Mouse (Mus musculus) heart, embryonic 12.5 days (tissue): ENCODE results near the gene Gm10134. TPM values are rescaled to one million over a fixed set of nuclear protein-coding genes. Genes with fewer than 3 reads are reported as not detected.

Experiments
- ATAC-seq: fragments of 200-750 bp; cut with Nextera tagmentation; 2 replicates; pipeline ENCODE4 v1.8.0; 2017; ENCODE audit warnings: moderate TSS enrichment, moderate library complexity; ENCODE audit not compliant: insufficient number of reproducible peaks, low FRiP score
- H3K27ac ChIP-seq: fragments of 300-500 bp; sonication (generic); 2 replicates; pipeline ENCODE4 v1.5.1; 2016; ENCODE audit warnings: mild to moderate bottlenecking, moderate library complexity; ENCODE audit not compliant: poor library complexity, severe bottlenecking
- H3K27me3 ChIP-seq: fragments of 300-500 bp; sonication (generic); replicated peaks from 2 replicates; pipeline ENCODE4 v1.6.1; 2016; ENCODE audit warnings: mild to moderate bottlenecking, moderate library complexity
- H3K36me3 ChIP-seq: fragments of 300-500 bp; sonication (generic); 2 replicates; pipeline ENCODE4 v1.6.1; 2016; ENCODE audit warnings: mild to moderate bottlenecking, moderate library complexity
- H3K4me1 ChIP-seq: fragments of 300-500 bp; sonication (generic); replicated peaks from 2 replicates; pipeline ENCODE4 v1.6.1; 2016; ENCODE audit warnings: mild to moderate bottlenecking
- H3K4me2 ChIP-seq: fragments of 300-500 bp; sonication (generic); 2 replicates; pipeline ENCODE4 v1.6.1; 2016; ENCODE audit warnings: mild to moderate bottlenecking, moderate library complexity
- H3K4me3 ChIP-seq: fragments of 300-500 bp; sonication (generic); 2 replicates; pipeline ENCODE4 v1.5.1; 2016; ENCODE audit warnings: mild to moderate bottlenecking
- H3K9ac ChIP-seq: fragments of 300-500 bp; sonication (generic); 2 replicates; pipeline ENCODE4 v1.6.1; 2016; ENCODE audit warnings: mild to moderate bottlenecking, moderate library complexity
- H3K9me3 ChIP-seq: fragments of 300-500 bp; sonication (generic); replicated peaks from 2 replicates; pipeline ENCODE4 v1.6.1; 2016; ENCODE audit warnings: mild to moderate bottlenecking, moderate library complexity
- WGBS: fragments of 180-500 bp; shearing (Covaris S2); methylation state at CpG from one replicate; pipeline ENCODE4 v1.1.7; 2016; 5-methylcytosine and 5-hydroxymethylcytosine counted together
- polyA plus RNA-seq: library from polyadenylated mRNA; unstranded; fragments of >200 nt; fragmentation: Nextera tagmentation; extraction: Ambion mirVana; gene quantifications from 2 replicates; pipeline ENCODE4 v1.2.1, GENCODE M21; 2016

Gm10134 gene
- polyA plus RNA-seq, 1 experiment from 2014 or later: not detected

GRCm38 (mm10) chr2:28540587-28541227 is 34.8 kb downstream of the Gm10134 start:
- 78% methylated on average over 8 of the region's 8 CpGs for WGBS
- Histone ChIP-seq H3K4me1 (peaks cover 38% of the 10 kb centered on the region), H3K27me3 (no peaks in the 10 kb centered on the region), H3K9me3 (no peaks in the 10 kb centered on the region), H3K36me3 (peaks cover 44% of the 10 kb centered on the region), H3K4me3 (no peak overlapping the region), H3K9ac (no peak overlapping the region), H3K4me2 (no peak overlapping the region), H3K27ac (no peak overlapping the region)
- ATAC-seq: no peak

DNA sequence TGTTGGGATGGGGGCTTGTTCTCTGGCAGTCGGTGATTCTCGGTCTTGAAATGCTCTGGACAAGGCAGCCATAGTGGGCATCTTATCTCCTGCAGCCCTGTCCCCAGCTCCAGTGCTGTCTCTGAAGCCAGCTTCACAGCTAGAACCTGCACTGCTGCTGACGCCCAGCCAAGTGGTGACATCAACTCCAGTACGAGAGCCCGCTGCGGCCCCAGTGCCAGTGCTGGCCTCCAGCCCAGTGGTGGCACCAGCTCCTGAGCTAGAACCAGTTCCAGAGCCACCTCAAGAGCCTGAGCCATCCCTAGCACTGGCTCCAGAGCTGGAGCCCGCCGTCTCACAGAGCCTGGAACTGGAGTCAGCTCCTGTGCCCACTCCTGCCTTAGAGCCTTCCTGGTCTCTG is 38.0 kb downstream of the Gm10134 start:
- Histone ChIP-seq H3K4me1 (peaks cover 14% of the 10 kb centered on the region), H3K4me3 (no peak overlapping the region), H3K36me3 (peaks cover 60% of the 10 kb centered on the region), H3K27ac (no peak overlapping the region), H3K4me2 (no peak overlapping the region), H3K9me3 (no peaks in the 10 kb centered on the region), H3K27me3 (no peaks in the 10 kb centered on the region), H3K9ac (no peak overlapping the region)
- no peak for ATAC-seq
- 81% methylated on average over 8 of the region's 8 CpGs for WGBS

DNA sequence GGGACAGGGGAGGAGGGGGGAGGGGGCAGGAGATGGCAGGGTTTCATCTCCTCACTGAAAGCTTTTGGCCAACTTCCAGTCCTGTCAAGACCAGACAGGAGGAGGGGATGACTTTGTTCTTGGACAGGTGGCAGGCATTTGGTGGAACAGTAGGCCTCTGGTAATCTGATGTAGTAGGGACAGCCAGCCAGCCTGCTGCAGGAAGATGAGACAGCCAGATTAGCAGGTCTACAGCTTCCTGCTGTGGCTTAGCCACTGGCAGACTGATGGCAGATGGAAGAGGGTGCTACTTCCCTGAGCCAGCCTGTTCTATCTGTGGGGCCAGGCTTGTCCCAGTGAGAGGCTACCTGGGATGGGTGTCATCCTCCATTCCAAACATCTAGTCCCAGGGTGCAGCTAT is 40.1 kb downstream of the Gm10134 start:
- H3K9ac ChIP-seq: no peak overlapping the region
- H3K4me1 ChIP-seq: no peaks in the 10 kb centered on the region
- H3K36me3 ChIP-seq: peaks cover 78% of the 10 kb centered on the region
- no peak overlapping the region for H3K4me3 ChIP-seq
- no peak overlapping the region for H3K4me2 ChIP-seq
- no peaks in the 10 kb centered on the region for H3K27me3 ChIP-seq
- no peak overlapping the region for H3K27ac ChIP-seq
- no peaks in the 10 kb centered on the region for H3K9me3 ChIP-seq
- no peak for ATAC-seq

GRCm38 (mm10) chr2:28546560-28546959 is 40.7 kb downstream of the Gm10134 start:
- H3K27me3 ChIP-seq: no peaks in the 10 kb centered on the region
- no peak for ATAC-seq
- H3K4me1 ChIP-seq: no peaks in the 10 kb centered on the region
- H3K27ac ChIP-seq: no peak overlapping the region
- H3K4me3 ChIP-seq: no peak overlapping the region
- H3K4me2 ChIP-seq: no peak overlapping the region
- no peak overlapping the region for H3K9ac ChIP-seq
- 63% methylated on average over 6 of the region's 6 CpGs for WGBS
- H3K9me3 ChIP-seq: no peaks in the 10 kb centered on the region
- peaks cover 84% of the 10 kb centered on the region for H3K36me3 ChIP-seq

GRCm38 (mm10) chr2:28547237-28548172 is 41.6 kb downstream of the Gm10134 start:
- no peaks in the 10 kb centered on the region for H3K4me1 ChIP-seq
- no peak overlapping the region for H3K4me2 ChIP-seq
- no peaks in the 10 kb centered on the region for H3K9me3 ChIP-seq
- H3K27ac ChIP-seq: no peak overlapping the region
- no peaks in the 10 kb centered on the region for H3K27me3 ChIP-seq
- ATAC-seq: no peak; the same call in 1 of the 2 replicates
- H3K4me3 ChIP-seq: no peak overlapping the region
- H3K36me3 ChIP-seq: peaks cover 85% of the 10 kb centered on the region
- no peak overlapping the region for H3K9ac ChIP-seq
- WGBS: 49% methylated on average over 11 of the region's 11 CpGs

DNA sequence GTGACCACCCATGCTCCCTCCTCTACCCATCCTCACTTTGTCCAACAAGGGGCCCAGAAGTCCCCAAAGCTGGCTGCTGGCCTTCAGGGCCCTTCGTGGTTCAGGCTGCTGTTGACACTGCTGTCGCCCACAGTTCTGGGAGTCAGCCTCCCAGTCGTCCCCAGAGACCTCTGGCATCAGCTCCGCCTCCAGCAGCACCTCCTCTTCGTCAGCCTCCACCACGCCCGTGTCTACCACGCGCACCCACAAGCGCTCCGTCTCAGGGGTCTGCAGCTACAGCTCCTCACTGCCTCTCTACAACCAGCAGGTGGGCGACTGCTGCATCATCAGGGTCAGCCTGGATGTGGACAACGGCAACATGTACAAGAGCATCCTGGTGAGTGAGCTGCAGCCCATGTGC is 43.3 kb downstream of the Gm10134 start:
- 88% methylated on average over 13 of the region's 13 CpGs for WGBS
- no peak overlapping the region for H3K4me2 ChIP-seq
- no peak overlapping the region for H3K9ac ChIP-seq
- no peak overlapping the region for H3K27ac ChIP-seq
- no peaks in the 10 kb centered on the region for H3K4me1 ChIP-seq
- no peaks in the 10 kb centered on the region for H3K9me3 ChIP-seq
- no peaks in the 10 kb centered on the region for H3K27me3 ChIP-seq
- H3K4me3 ChIP-seq: no peak overlapping the region
- no peak for ATAC-seq
- peaks cover 82% of the 10 kb centered on the region for H3K36me3 ChIP-seq

- H3K4me2 ChIP-seq: no peak overlapping the region
- no peaks in the 10 kb centered on the region for H3K27me3 ChIP-seq
- H3K9ac ChIP-seq: no peak overlapping the region
- no peaks in the 10 kb centered on the region for H3K4me1 ChIP-seq
- H3K9me3 ChIP-seq: no peaks in the 10 kb centered on the region
- H3K4me3 ChIP-seq: no peak overlapping the region
- H3K27ac ChIP-seq: no peak overlapping the region
- no peak for ATAC-seq
- H3K36me3 ChIP-seq: peaks cover 59% of the 10 kb centered on the region
- 85% methylated on average over 5 of the region's 5 CpGs for WGBS
Observed at GRCm38 (mm10) chr2:28552301-28552700, 46.4 kb downstream of the Gm10134 start.

Other genes starting within 250 kb of the Gm10134 start
- gene Ppp1r26, start 59.3 kb upstream of the Gm10134 start, polyA plus RNA-seq: 4.7 and 5.1 TPM in 2 replicates
- 0.29 and 0.49 TPM in 2 replicates for gene 1700007K13Rik, start 39.8 kb upstream of the Gm10134 start, polyA plus RNA-seq
- 49.6 and 52.9 TPM in 2 replicates for gene Mrps2, start 38.0 kb upstream of the Gm10134 start, polyA plus RNA-seq
- gene Gbgt1, start 9.2 kb upstream of the Gm10134 start, polyA plus RNA-seq: 0.28 and 0.41 TPM in 2 replicates
- 21.1 and 22.1 TPM in 2 replicates for gene Ralgds, start 7.0 kb downstream of the Gm10134 start, polyA plus RNA-seq
- gene Cel, start 57.3 kb downstream of the Gm10134 start, polyA plus RNA-seq: not detected in 2 replicates
- 32.5 and 34.2 TPM in 2 replicates for gene Gtf3c5, start 77.7 kb downstream of the Gm10134 start, polyA plus RNA-seq
- gene Gfi1b, start 115.9 kb downstream of the Gm10134 start, polyA plus RNA-seq: 3.9 and 5.6 TPM in 2 replicates
- 16.7 and 17.6 TPM in 2 replicates for gene Tsc1, start 135.1 kb downstream of the Gm10134 start, polyA plus RNA-seq
- gene Spaca9, start 193.6 kb downstream of the Gm10134 start, polyA plus RNA-seq: 1.2 and 2.2 TPM in 2 replicates
- 0.42 and 0.51 TPM in 2 replicates for gene Ak8, start 194.1 kb downstream of the Gm10134 start, polyA plus RNA-seq